Mouse (Mus musculus): ENCODE results near the gene Gmfg.
A peak's percentile ranks its signal among the peaks of the same experiment; 100 is the strongest.

The Gmfg gene

GRCm38 (mm10) chr7:28437964-28438363, 717 bp downstream of the Gmfg start:
- no peak for DNase-seq (ENCODE audit: low read depth, low spot score)

- no peak for DNase-seq (ENCODE audit: low read depth, low spot score)
Observed at GRCm38 (mm10) chr7:28438771-28439170, 1.5 kb downstream of the Gmfg start.

- peak; percentile 91 for DNase-seq (ENCODE audit: low read depth, low spot score)
Observed at GRCm38 (mm10) chr7:28440739-28441138, 3.5 kb downstream of the Gmfg start.

GRCm38 (mm10) chr7:28441776-28442485, 4.7 kb downstream of the Gmfg start:
- DNase-seq (ENCODE audit: low read depth, low spot score): no peak

- DNase-seq (ENCODE audit: low read depth, low spot score): peak; percentile 67
Observed at GRCm38 (mm10) chr7:28442688-28443087, 5.4 kb downstream of the Gmfg start.

- peak; percentile 82 for DNase-seq (ENCODE audit: low read depth, low spot score)
Observed at GRCm38 (mm10) chr7:28444344-28444974, 7.2 kb downstream of the Gmfg start.

- DNase-seq (ENCODE audit: low read depth, low spot score): peak; percentile 75
Observed at GRCm38 (mm10) chr7:28446446-28446845, 9.2 kb downstream of the Gmfg start.

- DNase-seq (ENCODE audit: low read depth, low spot score): no peak
Observed at GRCm38 (mm10) chr7:28447101-28447830, 10.0 kb downstream of the Gmfg start.

- no peak for DNase-seq (ENCODE audit: low read depth, low spot score)
Observed at GRCm38 (mm10) chr7:28447865-28448820, 10.9 kb downstream of the Gmfg start.

GRCm38 (mm10) chr7:28451531-28452360, 14.5 kb downstream of the Gmfg start, which contains the start of gene Lrfn1:
Lrfn1 (plus strand) TSS chr7:28451980.
- peak; percentile 47 for DNase-seq (ENCODE audit: low read depth, low spot score)

GRCm38 (mm10) chr7:28452361-28453005, 15.2 kb downstream of the Gmfg start:
- no peak for DNase-seq (ENCODE audit: low read depth, low spot score)

- no peak for DNase-seq (ENCODE audit: low read depth, low spot score)
Observed at GRCm38 (mm10) chr7:28460361-28460760, 23.1 kb downstream of the Gmfg start.

GRCm38 (mm10) chr7:28462769-28463168, 25.5 kb downstream of the Gmfg start:
- no peak for DNase-seq (ENCODE audit: low read depth, low spot score)

- DNase-seq (ENCODE audit: low read depth, low spot score): no peak
Observed at GRCm38 (mm10) chr7:28464416-28465212, 27.4 kb downstream of the Gmfg start.

GRCm38 (mm10) chr7:28466721-28467212, 29.5 kb downstream of the Gmfg start:
- no peak for DNase-seq (ENCODE audit: low read depth, low spot score)

GRCm38 (mm10) chr7:28467213-28467751, 30.0 kb downstream of the Gmfg start:
- peak; percentile 50 for DNase-seq (ENCODE audit: low read depth, low spot score)

- no peak for DNase-seq (ENCODE audit: low read depth, low spot score)
Observed at GRCm38 (mm10) chr7:28476191-28476590, 38.9 kb downstream of the Gmfg start.

GRCm38 (mm10) chr7:28477363-28477762, 40.1 kb downstream of the Gmfg start:
- DNase-seq (ENCODE audit: low read depth, low spot score): no peak

GRCm38 (mm10) chr7:28478854-28479253, 41.6 kb downstream of the Gmfg start:
- no peak for DNase-seq (ENCODE audit: low read depth, low spot score)

Data from CD4-positive helper T cell, adult 2 months (primary cell).